9 mouse cellular contexts compared by ENCODE assay signal in genomic region chrX:134925058-134925457, GRCm38 (mm10). TPM values are rescaled to one million over a fixed set of nuclear protein-coding genes. Genes with fewer than 3 reads are reported as not detected.
DNase-seq lines count a peak whose midpoint lies in the region; ATAC-seq lines count a peak whose summit lies in the region.
"Had no signal": no experiment of that assay in that cellular context is flagged by ENCODE, and none has a peak within 500 bp of the region (broad histone marks: within the 10 kb centered on the region; RNA-seq: fewer than 3 reads in every experiment).

No protein-coding gene starts in this region.

- H3K36me3 ChIP-seq in heart, embryonic 11.5 days (ENCODE audit: control insufficient read depth, insufficient read depth, low read length): no peaks in the 10 kb centered on the region
- H3K36me3 ChIP-seq in forebrain, embryonic 11.5 days (ENCODE audit: control insufficient read depth, insufficient read depth, low read length): no peaks in the 10 kb centered on the region

- H3K4me2 ChIP-seq in heart, embryonic 11.5 days: no peak overlapping the region
- no peak overlapping the region for H3K4me2 ChIP-seq in forebrain, embryonic 11.5 days (ENCODE audit: low read depth, low read length, severe bottlenecking)

- no peaks in the 10 kb centered on the region for H3K27me3 ChIP-seq in heart, embryonic 11.5 days (ENCODE audit: control insufficient read depth, insufficient read depth, low read length)
- H3K27me3 ChIP-seq in forebrain, embryonic 11.5 days (ENCODE audit: control insufficient read depth, insufficient read depth, low read length): no peaks in the 10 kb centered on the region; the same call in 1 of the 2 replicates

- ATAC-seq in heart, embryonic 11.5 days (replicated peaks; ENCODE audit: insufficient number of reproducible peaks, low FRiP score, low TSS enrichment): no peak
- no peak for ATAC-seq in forebrain, embryonic 11.5 days (replicated peaks; ENCODE audit: low FRiP score)

- H3K9me3 ChIP-seq in heart, embryonic 11.5 days (replicated peaks; ENCODE audit: control insufficient read depth, low read length): no peaks in the 10 kb centered on the region
- H3K9me3 ChIP-seq in forebrain, embryonic 11.5 days (ENCODE audit: control insufficient read depth, low read length): no peaks in the 10 kb centered on the region

- no peak overlapping the region for H3K4me3 ChIP-seq in heart, embryonic 11.5 days (ENCODE audit: low read depth, low read length)
- no peak overlapping the region for H3K4me3 ChIP-seq in forebrain, embryonic 11.5 days (ENCODE audit: low read depth, low read length)
- H3K4me3 ChIP-seq: myocyte had no signal

- DNase-seq in heart, postnatal 10 days: peak; percentile 32 to 63
- DNase-seq in urinary bladder, postnatal 14 days (ENCODE audit: low spot score): peak; percentile 10
- no peak for DNase-seq in urinary bladder, adult 2 months (ENCODE audit: low spot score)
- peak; percentile 69 to 78 for DNase-seq in cerebellum, postnatal 14 days
- peak; percentile 8 for DNase-seq in layer of hippocampus, adult 9-11 months
- peak; percentile 19 for DNase-seq in retina, postnatal 7 days (ENCODE audit: low read depth, low spot score)
- DNase-seq in forebrain, embryonic 11.5 days (ENCODE audit: low spot score): no peak

- H3K27ac ChIP-seq in heart, embryonic 11.5 days (ENCODE audit: low read depth, low read length): no peak overlapping the region
- no peak overlapping the region for H3K27ac ChIP-seq in forebrain, embryonic 11.5 days (ENCODE audit: low read depth, low read length)

- no peak overlapping the region for H3K9ac ChIP-seq in heart, embryonic 11.5 days (ENCODE audit: low read depth, low read length)
- H3K9ac ChIP-seq in forebrain, embryonic 11.5 days (ENCODE audit: low read length): no peak overlapping the region

- intact Hi-C loops in heart, postnatal 10 days (cut with DNase I): no loop called here

- no peaks in the 10 kb centered on the region for H3K4me1 ChIP-seq in heart, embryonic 11.5 days (ENCODE audit: control insufficient read depth, insufficient read depth, low read length)
- H3K4me1 ChIP-seq in forebrain, embryonic 11.5 days (replicated peaks; ENCODE audit: control insufficient read depth, insufficient read depth, low read length): no peaks in the 10 kb centered on the region

RNA-seq across cellular contexts. Expression of gene Nxf2, which starts 39.5 kb away (rescaled TPM):
- total RNA-seq in heart, postnatal 10 days (2021): under 1 TPM in 1 of 2 experiments, not detected in 1; 0.10 TPM
- polyA plus RNA-seq in heart, embryonic 11.5 days (2014; fragmentation: Nextera tagmentation; extraction: Ambion mirVana): 0.52 and 1.2 TPM in 2 replicates
- 0.09 and 0.11 TPM in 2 replicates for polyA plus RNA-seq in urinary bladder, adult 2 months (2012; rRNA removed)
- 0.53 and 0.64 TPM in 2 replicates for polyA plus RNA-seq in forebrain, embryonic 11.5 days (2014; fragmentation: Nextera tagmentation; extraction: Ambion mirVana)
- polyA plus RNA-seq: myocyte had no signal

Comparison
In these comparisons a context has a peak if more than half of its experiments do, and no peak if none do; other contexts are left out.
1. DNase-seq: peak in heart, postnatal 10 days (2 of 2), urinary bladder, postnatal 14 days (single experiment), cerebellum, postnatal 14 days (2 of 2), layer of hippocampus, adult 9-11 months (single experiment) and retina, postnatal 7 days (single experiment); none in urinary bladder, adult 2 months (single experiment) and forebrain, embryonic 11.5 days (single experiment).